Mouse (Mus musculus) left cerebral cortex, adult 2 months (tissue): ENCODE results near the gene Sesn1. TPM values are rescaled to one million over a fixed set of nuclear protein-coding genes. Genes with fewer than 3 reads are reported as not detected.

ENCODE experiments used
- DNase-seq, 2 experiments: peaks; one replicate each; pipeline ENCODE4 v3.0.0; 2021 to 2022; ENCODE audit warnings: low spot score in 2 of 2, mixed read lengths in 1 of 2; ENCODE audit errors: extremely low spot score in 1 of 2
- H3K27ac ChIP-seq: fragments of 200-600 bp; 2 replicates; pipeline ENCODE4 v1.8.1; 2022
- H3K4me3 ChIP-seq: fragments of 200-600 bp; 2 replicates; pipeline ENCODE4 v1.8.1; 2022
- CTCF ChIP-seq: fragments of 200-600 bp; IDR thresholded peaks from 2 replicates; pipeline ENCODE4 v1.8.1; 2022; ENCODE audit warnings: antibody characterized with exemption, mild to moderate bottlenecking, moderate library complexity
- intact Hi-C: fragments of 180-260 bp; cut with DNase I; formaldehyde crosslinking; loops from one replicate; pipeline ENCODE4 v1.15.1; 2025
- total RNA-seq, 2 experiments: library from RNA; stranded (reverse); gene quantifications; 2 replicates each; pipeline ENCODE4 v1.2.3; 2021

Sesn1 gene
- total RNA-seq, 2 experiments from 2014 or later, result 50.7 to 51.4 TPM

DNA sequence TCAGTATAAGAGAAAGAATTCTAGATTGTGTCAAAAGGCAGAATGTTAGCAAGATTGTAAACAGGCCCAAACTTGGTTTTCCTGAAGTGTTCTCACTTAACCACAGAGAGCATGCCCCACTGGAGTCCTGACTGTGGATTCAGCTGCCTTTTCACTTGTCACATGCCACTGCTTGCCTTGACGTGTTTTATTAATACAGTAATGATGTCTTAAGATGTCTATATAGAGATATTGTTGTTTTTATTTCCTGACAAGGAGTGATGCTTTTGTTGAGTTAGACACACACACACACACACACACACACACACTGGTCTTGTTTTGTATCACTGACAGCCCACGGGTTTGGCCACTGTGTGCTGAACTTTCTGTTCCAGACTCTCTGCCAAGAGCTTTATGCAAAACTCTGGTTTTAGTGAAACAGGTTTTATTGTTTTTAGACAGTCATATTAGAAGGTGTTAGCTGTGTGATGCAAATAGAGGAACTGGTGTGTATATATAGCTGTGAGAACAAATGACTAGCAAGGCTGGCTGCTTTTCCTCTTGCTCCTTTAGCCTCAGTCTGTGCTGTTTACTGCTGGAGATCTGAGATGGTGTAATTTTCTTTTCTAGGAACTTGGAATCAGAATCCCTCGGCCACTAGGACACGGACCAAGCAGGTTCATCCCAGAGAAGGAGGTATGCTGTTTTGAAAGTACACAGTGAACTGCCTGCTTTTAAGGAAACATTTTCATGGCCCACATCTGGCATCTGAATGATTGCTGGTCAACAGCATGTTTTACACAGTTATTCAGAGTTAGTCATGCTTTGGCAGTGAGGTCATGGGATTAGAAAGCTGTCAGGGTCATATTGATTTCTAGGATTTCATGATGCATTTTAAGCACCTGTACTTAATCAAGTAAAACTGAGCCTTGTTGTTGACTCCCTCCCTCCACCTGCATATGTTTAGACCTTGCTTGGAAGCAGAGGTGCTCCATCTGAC is 84.0 kb downstream of the Sesn1 start:
- intact Hi-C loops, result loop anchor here (1.0 kb wide), 1 partner anchor 42 kb away; no protein-coding TSS in a partner anchor

DNA sequence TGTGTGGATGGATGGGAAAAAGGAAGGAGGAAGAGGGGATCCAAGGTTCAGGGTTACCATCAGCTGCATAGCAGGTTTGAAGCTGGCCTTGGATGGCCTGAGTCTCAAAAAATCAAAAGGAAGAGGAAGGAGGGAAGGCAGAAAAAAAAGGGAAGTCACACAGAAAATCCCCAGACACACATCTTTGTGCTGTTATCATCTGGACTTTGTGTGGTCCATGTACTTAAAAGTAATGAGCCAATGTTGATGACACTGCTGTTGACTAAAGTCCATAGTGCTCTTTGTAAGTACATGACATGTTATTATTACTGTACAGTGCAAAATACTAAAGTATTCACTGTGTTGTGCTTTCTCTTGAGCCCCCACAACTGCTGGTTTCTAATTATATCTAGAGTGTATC is 86.7 kb downstream of the Sesn1 start:
- no peak for TF ChIP-seq CTCF
- intact Hi-C loops, result no loop called here
- Histone ChIP-seq H3K27ac (no peak overlapping the region), H3K4me3 (no peak overlapping the region)
- peak in 1 of 2 experiments; percentile 4 for DNase-seq

More for the DNA sequence above, 84.0 kb downstream of the Sesn1 start:
- no peak for DNase-seq
- H3K27ac ChIP-seq, result peak overlapping the region; percentile 56; the same call in 1 of the 2 replicates
- no peak for TF ChIP-seq CTCF
- H3K4me3 ChIP-seq, result no peak overlapping the region

DNA sequence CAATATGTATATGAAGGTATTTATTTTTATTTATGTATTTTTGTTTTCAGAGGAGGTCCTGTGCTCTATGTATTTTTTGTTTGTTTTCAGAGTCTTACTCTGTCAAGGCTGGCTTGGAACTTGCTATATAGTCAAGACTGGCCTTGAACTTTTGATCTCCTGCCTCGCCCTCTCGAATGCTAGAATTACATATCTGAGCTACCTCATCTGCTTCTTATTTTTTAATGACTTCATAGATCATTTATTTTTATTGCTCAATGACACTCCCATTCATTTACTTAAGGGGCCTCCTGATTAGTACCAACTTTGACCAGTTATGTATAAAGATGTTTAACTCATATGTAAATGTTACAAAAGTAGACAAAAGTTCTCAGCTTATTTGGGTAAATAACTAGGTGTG is 87.1 kb downstream of the Sesn1 start:
- DNase-seq, result no peak
- no peak for TF ChIP-seq CTCF
- Histone ChIP-seq H3K27ac (no peak overlapping the region), H3K4me3 (no peak overlapping the region)
- intact Hi-C loops, result no loop called here

DNA sequence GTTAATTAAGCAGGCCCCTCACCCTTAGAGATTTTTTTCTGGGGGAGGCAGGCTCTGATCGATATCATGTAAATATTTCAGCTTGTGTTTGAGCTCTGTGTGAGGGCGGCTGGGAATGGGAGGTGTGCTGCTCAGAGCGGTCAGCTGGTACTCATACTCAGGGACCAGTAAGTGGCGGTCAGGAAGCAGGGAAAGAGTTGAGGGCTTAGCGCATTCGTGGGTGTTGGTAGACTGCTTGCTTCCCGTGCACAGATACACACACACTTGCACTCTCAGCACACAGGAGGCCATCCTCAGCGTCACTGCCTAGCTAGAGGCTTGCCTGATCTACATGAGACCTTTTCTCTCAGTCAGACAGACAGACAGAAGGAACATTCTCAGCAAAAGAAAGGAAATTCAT is 91.7 kb downstream of the Sesn1 start:
- no peak for TF ChIP-seq CTCF
- Histone ChIP-seq H3K4me3 (no peak overlapping the region), H3K27ac (no peak overlapping the region)
- intact Hi-C loops, result no loop called here
- no peak for DNase-seq

DNA sequence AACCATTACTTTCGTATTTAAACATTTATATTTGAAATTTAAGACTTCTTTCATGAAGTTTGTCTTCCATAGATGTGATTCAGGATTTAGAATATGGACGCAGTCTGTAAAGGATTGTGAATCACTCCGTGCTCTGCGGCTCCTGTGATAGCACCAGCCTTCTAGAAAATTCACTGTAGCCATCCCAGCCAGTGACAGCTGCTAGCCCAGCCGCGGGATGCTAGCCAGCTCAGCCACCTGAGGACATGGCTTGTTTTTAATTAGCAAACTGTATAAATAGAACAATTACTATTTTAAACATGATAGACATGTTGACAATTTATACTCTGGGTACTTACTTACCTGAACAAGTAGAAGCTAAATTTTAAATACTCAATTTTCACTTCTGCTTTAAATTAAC is 92.1 kb downstream of the Sesn1 start:
- no peak for TF ChIP-seq CTCF
- H3K4me3 ChIP-seq, result no peak overlapping the region
- no peak for DNase-seq
- intact Hi-C loops, result no loop called here
- H3K27ac ChIP-seq, result no peak overlapping the region

DNA sequence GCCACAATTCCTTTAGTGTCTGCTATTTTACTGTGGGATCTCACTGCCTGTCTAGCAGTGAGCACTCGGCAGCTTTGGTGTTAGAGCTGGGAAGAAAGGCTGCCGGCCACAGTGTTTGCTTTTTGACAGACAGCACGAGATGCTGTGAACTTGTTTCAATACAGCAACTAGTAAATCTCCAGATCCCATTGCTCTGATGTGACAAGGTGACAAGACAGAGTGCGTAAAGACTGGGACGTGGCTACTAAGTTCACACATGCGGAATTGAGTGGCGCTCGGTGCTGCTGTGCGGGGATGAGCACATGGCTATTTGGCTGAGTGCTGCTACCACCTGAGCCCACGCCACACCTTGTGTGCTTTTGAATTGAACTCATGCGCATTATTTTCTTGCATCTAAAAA is 97.7 kb downstream of the Sesn1 start:
- no peak for TF ChIP-seq CTCF
- DNase-seq, result no peak
- no peak overlapping the region for H3K27ac ChIP-seq
- no peak overlapping the region for H3K4me3 ChIP-seq
- intact Hi-C loops, result no loop called here

DNA sequence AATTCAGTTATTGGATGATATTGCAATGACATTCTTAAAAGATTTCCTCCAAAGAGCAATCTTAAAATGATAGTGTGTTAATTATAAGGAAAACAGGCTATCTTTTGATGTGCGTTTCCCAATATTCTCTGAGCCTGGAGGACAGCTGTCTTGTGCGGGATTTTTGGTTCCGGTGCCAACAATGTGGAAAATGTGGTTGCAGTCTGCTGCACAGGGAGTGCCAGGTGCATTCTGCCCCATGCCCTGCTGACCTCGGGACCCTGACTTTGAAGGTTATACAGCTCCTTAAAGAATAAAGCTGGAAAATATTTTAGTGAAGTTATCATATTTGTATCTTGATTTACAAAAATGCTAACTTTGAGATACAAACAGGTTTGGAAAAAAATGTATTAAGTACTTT is 98.2 kb downstream of the Sesn1 start:
- intact Hi-C loops, result no loop called here
- DNase-seq, result no peak
- no peak overlapping the region for H3K27ac ChIP-seq
- no peak for TF ChIP-seq CTCF
- no peak overlapping the region for H3K4me3 ChIP-seq

DNA sequence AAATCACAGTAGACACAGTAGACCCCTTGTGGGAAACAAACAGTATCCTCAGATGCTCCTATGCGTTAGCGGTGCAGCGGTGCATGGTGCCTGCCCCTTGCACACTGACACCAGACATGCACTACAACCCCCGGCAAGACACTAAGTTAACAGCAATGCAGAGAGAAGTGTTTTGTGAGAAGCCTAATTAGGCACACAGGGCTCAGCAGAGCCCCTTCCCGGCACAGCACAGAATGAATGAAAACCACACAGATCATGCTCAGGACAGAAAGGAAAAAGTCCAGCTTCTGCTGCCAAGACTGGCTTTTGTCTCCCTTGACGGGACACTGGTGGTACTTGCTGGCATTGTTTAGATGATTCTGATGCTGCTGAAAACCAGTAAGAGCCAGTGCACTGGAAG is 99.2 kb downstream of the Sesn1 start:
- no peak overlapping the region for H3K4me3 ChIP-seq
- H3K27ac ChIP-seq, result no peak overlapping the region
- no peak for DNase-seq
- intact Hi-C loops, result no loop called here
- no peak for TF ChIP-seq CTCF

DNA sequence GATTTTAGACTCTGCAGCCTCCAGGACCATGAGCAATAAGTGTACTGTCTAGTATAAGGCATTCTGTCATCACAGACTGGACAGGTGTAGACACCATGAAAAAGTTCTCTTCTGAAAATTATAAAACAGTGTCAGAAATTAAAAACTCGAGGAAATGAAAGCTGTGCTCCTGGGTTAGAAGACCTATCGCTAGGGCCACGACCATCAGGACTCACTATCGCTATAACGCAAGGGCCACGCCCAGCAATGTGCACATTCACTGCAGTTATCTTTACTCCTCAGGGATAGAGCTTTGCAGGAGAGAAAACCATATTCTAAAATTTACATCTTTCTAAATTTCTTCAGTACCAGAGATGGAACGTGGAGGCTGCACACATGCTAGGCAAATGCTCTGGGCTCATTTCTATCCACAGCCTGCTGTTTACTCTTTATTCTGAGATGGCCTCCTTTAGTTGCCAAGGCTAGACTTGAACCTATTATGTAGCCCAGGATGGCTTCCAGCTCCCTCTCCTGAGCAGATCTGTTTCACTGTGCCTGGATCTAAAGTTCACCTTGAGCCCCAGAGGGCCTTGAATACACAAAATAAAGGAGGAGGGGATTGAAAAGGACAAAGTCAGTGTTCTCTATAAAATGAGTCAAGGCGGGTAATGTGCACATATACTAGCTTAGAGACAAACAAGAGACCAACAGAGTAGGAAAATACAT is 102.7 kb downstream of the Sesn1 start:
- intact Hi-C loops, result no loop called here
- no peak overlapping the region for H3K4me3 ChIP-seq
- TF ChIP-seq CTCF, result no peak
- no peak for DNase-seq
- H3K27ac ChIP-seq, result no peak overlapping the region

DNA sequence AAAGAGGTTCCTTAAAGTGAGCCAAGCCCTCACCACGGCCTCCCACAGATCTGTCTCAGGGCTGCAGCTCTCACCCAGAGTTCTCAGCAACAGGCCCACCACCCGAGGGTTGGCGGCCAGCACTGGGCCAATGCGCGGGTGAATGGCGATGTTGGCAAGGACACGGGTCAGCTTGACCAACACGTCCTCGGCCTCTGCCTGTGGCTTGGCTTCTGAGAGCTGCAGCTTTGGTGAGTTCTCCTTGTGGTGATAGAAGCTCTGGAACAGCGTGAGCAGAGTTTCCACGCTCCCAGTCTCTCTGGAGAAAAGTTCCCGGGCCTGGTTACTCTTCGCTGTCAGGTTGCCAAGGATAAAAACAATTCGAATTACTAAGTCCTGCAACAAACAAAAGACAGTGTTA is 117.0 kb downstream of the Sesn1 start:
- peak in 1 of 2 experiments; percentile 29 for DNase-seq
- Histone ChIP-seq H3K27ac (no peak overlapping the region), H3K4me3 (no peak overlapping the region)
- intact Hi-C loops, result no loop called here
- TF ChIP-seq CTCF, result no peak

DNA sequence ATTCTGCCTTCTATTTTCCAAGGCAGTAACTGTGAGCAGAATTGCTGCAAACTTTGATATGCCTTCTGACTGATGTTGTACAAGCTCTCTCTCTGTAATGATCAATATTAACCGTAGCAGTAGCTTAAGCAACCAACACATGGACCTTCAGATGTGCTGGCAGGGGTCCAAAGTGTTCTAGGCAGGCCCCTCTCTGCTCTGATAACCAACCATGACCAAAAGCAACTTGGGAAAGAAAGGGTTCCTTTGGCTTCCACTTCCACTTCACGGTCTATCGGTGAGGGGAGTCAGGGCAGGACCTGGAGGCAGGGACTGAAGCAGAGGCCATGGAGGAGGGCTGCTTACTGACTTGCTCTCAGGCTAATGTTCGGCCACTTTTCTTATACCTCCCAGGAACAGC is 121.2 kb downstream of the Sesn1 start:
- no peak for DNase-seq
- no peak overlapping the region for H3K4me3 ChIP-seq
- intact Hi-C loops, result no loop called here
- no peak for TF ChIP-seq CTCF
- H3K27ac ChIP-seq, result no peak overlapping the region

DNA sequence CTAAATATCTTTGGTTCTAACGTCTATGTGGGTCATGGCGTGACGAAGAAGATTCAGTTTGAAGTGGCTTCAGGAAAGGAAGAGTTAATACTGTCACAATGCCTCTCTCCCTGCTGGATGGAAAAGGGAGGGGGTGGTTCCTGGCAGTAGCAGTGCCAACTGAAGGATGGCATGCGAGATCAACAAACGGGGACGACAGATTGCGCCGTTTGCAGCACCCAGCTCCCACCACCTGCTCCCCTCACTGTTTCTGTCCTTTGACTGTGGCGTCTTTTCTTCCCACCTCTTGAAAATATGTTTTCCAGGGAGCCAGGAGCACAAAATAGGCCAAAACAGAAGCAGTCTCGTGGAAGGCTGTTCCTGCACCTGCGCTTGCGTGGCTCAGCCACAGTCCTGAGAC is 122.2 kb downstream of the Sesn1 start:
- H3K4me3 ChIP-seq, result no peak overlapping the region
- DNase-seq, result peak; percentile 68 to 76
- no peak for TF ChIP-seq CTCF
- intact Hi-C loops, result loop anchor here (1.0 to 2.0 kb wide), 2 partner anchors 44 to 111 kb away; no protein-coding TSS in a partner anchor
- peak overlapping the region; percentile 63 for H3K27ac ChIP-seq
